Mouse (Mus musculus) heart, embryonic 11.5 days (tissue): ENCODE data around the gene Pigyl. TPM values are rescaled to one million over a fixed set of nuclear protein-coding genes. Genes with fewer than 3 reads are reported as not detected.

Experiments used
- ATAC-seq: fragments of 200-750 bp; cut with Nextera tagmentation; replicated peaks from 2 replicates; pipeline ENCODE4 v1.8.0; 2017; ENCODE audit warnings: moderate library complexity; ENCODE audit not compliant: insufficient number of reproducible peaks, low FRiP score, low TSS enrichment
- H3K27ac ChIP-seq: fragments of 300-500 bp; sonication (generic); 2 replicates; pipeline ENCODE4 v1.5.1; 2014; ENCODE audit warnings: mild to moderate bottlenecking, low read depth, low read length
- H3K27me3 ChIP-seq: fragments of 300-500 bp; sonication (generic); 2 replicates; pipeline ENCODE4 v1.6.1; 2014; ENCODE audit warnings: mild to moderate bottlenecking, low read length, mixed read lengths; ENCODE audit not compliant: control insufficient read depth, insufficient read depth
- H3K36me3 ChIP-seq: fragments of 300-500 bp; sonication (generic); 2 replicates; pipeline ENCODE4 v1.6.1; 2014; ENCODE audit warnings: mild to moderate bottlenecking, low read length, moderate library complexity, mixed read lengths; ENCODE audit not compliant: control insufficient read depth, insufficient read depth
- H3K4me1 ChIP-seq: fragments of 300-500 bp; sonication (generic); 2 replicates; pipeline ENCODE4 v1.6.1; 2014; ENCODE audit warnings: low read length; ENCODE audit not compliant: control insufficient read depth, insufficient read depth
- H3K4me2 ChIP-seq: fragments of 300-500 bp; sonication (generic); 2 replicates; pipeline ENCODE4 v1.6.1; 2014; ENCODE audit warnings: mild to moderate bottlenecking, moderate library complexity
- H3K4me3 ChIP-seq: fragments of 300-500 bp; sonication (generic); 2 replicates; pipeline ENCODE4 v1.5.1; 2014; ENCODE audit warnings: low read depth, low read length
- H3K9ac ChIP-seq: fragments of 300-500 bp; sonication (generic); 2 replicates; pipeline ENCODE4 v1.6.1; 2014; ENCODE audit warnings: mild to moderate bottlenecking, low read depth, low read length, moderate library complexity
- H3K9me3 ChIP-seq: fragments of 300-500 bp; sonication (generic); replicated peaks from 2 replicates; pipeline ENCODE4 v1.6.1; 2016; ENCODE audit warnings: low read length; ENCODE audit not compliant: control insufficient read depth
- WGBS: fragments of 180-500 bp; shearing (Covaris S2); extraction: QIAGEN DNeasy Blood & Tissue Kit; methylation state at CpG from one replicate; pipeline ENCODE4 v1.1.7; 2014; ENCODE audit not compliant: insufficient replicate concordance; 5-methylcytosine and 5-hydroxymethylcytosine counted together
- polyA plus RNA-seq: library from polyadenylated mRNA; unstranded; fragments of >200 nt; fragmentation: Nextera tagmentation; extraction: Ambion mirVana; gene quantifications from 2 replicates; pipeline ENCODE4 v1.2.1, GENCODE M21; 2014

Gene Pigyl
- 47.0 and 47.8 TPM in 2 replicates for polyA plus RNA-seq

GRCm38 (mm10) chr9:22156497-22157245 is at the start of gene Pigyl:
Gene Pigyl, plus strand, starts transcription at chr9:22156846.
- peak; percentile 97 for ATAC-seq
- peak within 1 kb of the TSS; percentile 79 for H3K4me3 ChIP-seq
- no peaks in the 10 kb centered on the region for H3K9me3 ChIP-seq
- peaks cover 8% of the 10 kb centered on the region; the same call in 1 of the 2 replicates for H3K4me1 ChIP-seq
- WGBS = under 1% methylated on average over 63 of the region's 65 CpGs
- H3K27me3 ChIP-seq = peaks cover 9% of the 10 kb centered on the region; the same call in 1 of the 2 replicates
- peak within 1 kb of the TSS; percentile 87 for H3K4me2 ChIP-seq
- H3K9ac ChIP-seq = peak within 1 kb of the TSS; percentile 88
- H3K36me3 ChIP-seq = no peaks in the 10 kb centered on the region
- H3K27ac ChIP-seq = peak within 1 kb of the TSS; percentile 81; the same call in 1 of the 2 replicates

DNA sequence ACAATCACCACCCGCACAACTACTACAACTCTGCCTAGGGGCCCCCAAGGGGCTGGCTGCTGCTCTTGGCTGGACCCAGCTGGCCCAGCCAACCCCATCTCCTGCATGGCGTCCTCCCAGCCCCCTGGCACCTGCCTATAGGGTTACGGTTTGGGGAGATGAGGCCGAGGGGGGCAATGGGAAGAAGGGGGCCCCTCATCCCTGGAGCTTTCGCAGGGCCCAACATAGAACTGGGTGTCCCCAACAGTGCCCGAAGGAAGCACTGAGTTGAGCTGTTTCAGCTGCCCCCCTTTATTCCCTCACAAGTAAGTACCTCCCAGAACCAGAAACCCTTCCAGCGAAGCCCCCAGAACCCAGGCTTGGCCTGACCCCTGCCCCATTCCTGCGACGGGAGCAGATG is 48.5 kb upstream of the Pigyl start:
- ATAC-seq = no peak
- WGBS = 85% methylated on average over 9 of the region's 9 CpGs
- H3K36me3 ChIP-seq = peaks cover 28% of the 10 kb centered on the region

DNA sequence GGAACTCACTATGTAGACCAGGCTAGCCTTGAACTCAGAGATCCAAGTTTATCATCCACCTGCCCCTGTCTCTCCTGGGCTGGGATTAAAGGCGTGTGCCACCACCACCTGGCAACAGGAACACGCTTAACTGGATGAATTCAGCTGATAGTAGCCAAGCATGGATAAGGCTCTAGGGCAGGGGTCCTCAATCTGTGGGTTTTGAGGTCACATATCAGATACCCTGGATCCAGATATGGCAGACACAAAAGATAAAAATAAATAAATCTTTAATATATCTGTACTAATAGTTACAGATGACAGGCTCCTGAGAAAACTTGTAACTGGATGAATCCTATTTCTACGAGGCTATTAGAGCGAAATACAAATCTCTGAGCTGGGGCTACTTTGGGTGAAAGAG is 41.0 kb upstream of the Pigyl start:
- Histone ChIP-seq H3K4me1 (peaks cover 10% of the 10 kb centered on the region), H3K36me3 (peaks cover 14% of the 10 kb centered on the region), H3K4me3 (peak overlapping the region; percentile 90; the same call in 1 of the 2 replicates), H3K9me3 (no peaks in the 10 kb centered on the region), H3K27me3 (no peaks in the 10 kb centered on the region), H3K4me2 (peak overlapping the region; percentile 91), H3K27ac (no peak overlapping the region), H3K9ac (no peak overlapping the region; the same call in 1 of the 2 replicates)
- ATAC-seq = no peak
- WGBS = 88% methylated on average over 4 of the region's 4 CpGs

More for the DNA sequence above, 48.5 kb upstream of the Pigyl start:
- H3K27me3 ChIP-seq = no peaks in the 10 kb centered on the region
- H3K27ac ChIP-seq = no peak overlapping the region
- no peak overlapping the region for H3K9ac ChIP-seq
- no peak overlapping the region for H3K4me3 ChIP-seq
- no peak overlapping the region for H3K4me2 ChIP-seq
- H3K9me3 ChIP-seq = no peaks in the 10 kb centered on the region
- H3K4me1 ChIP-seq = no peaks in the 10 kb centered on the region

GRCm38 (mm10) chr9:22116086-22116485 is 40.6 kb upstream of the Pigyl start:
- WGBS = 32% methylated on average over 15 of the region's 15 CpGs
- Histone ChIP-seq H3K4me2 (peak overlapping the region; percentile 91), H3K27ac (no peak overlapping the region), H3K4me1 (peaks cover 10% of the 10 kb centered on the region), H3K36me3 (peaks cover 14% of the 10 kb centered on the region), H3K27me3 (no peaks in the 10 kb centered on the region), H3K9me3 (no peaks in the 10 kb centered on the region), H3K4me3 (peak overlapping the region; percentile 90), H3K9ac (peak overlapping the region; percentile 89)
- no peak for ATAC-seq

DNA sequence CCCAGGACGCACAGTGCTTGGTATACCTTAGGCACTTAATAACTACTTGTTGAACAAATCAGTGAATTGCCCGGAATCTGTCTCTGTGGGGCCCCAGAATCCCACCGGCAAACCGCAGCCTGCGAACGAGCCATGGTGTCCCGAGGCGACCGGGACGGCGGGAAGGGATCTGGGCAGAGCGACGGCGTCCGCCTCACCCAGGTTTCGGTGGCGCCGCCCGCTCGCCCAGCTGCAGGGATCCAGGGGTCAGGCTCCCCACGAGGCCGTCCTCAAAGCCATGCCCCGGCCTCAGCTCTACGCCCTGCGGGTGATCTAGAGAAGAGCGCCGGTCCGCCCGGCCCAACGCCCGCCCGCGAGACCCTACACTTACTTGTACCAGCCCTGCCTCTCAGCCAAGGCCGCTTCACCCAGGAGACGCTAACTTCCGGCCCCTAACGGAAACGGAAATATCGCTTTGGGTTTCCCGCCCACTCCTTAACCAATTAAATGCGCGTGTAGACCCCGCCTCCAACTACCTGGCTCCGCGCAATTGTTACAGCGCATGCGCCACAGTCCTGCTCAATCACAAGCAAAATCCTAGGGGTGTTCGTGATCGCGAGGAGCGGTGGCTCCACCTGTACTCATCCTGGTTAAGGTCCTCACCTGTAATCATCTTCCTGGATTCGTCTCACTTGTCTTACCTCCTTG is 39.8 kb upstream of the Pigyl start, which contains the start of gene Elof1:
Gene Elof1, minus strand, starts transcription at position 433 of the 687 bp plus-strand sequence.
- H3K27me3 ChIP-seq = no peaks in the 10 kb centered on the region
- WGBS = under 1% methylated on average over 52 of the region's 52 CpGs
- peak within 1 kb of the TSS; percentile 90 for H3K4me3 ChIP-seq
- H3K9me3 ChIP-seq = no peaks in the 10 kb centered on the region
- peaks cover 10% of the 10 kb centered on the region for H3K4me1 ChIP-seq
- peak within 1 kb of the TSS; percentile 64 for H3K27ac ChIP-seq
- H3K9ac ChIP-seq = peak within 1 kb of the TSS; percentile 89
- H3K36me3 ChIP-seq = peaks cover 14% of the 10 kb centered on the region
- H3K4me2 ChIP-seq = peak within 1 kb of the TSS; percentile 91
- peak; percentile 86 for ATAC-seq

- Histone ChIP-seq H3K9me3 (no peaks in the 10 kb centered on the region), H3K4me3 (peak overlapping the region; percentile 90; the same call in 1 of the 2 replicates), H3K27ac (no peak overlapping the region), H3K36me3 (peaks cover 7% of the 10 kb centered on the region; the same call in 1 of the 2 replicates), H3K4me2 (peak overlapping the region; percentile 91), H3K4me1 (peaks cover 10% of the 10 kb centered on the region), H3K27me3 (no peaks in the 10 kb centered on the region), H3K9ac (peak overlapping the region; percentile 89)
- 37% methylated on average over 10 of the region's 10 CpGs for WGBS
- ATAC-seq = no peak
Measured at GRCm38 (mm10) chr9:22117754-22118456, 38.7 kb upstream of the Pigyl start.

GRCm38 (mm10) chr9:22119543-22119942 is 37.1 kb upstream of the Pigyl start:
- 88% methylated on average over 4 of the region's 4 CpGs for WGBS
- no peaks in the 10 kb centered on the region for H3K9me3 ChIP-seq
- no peaks in the 10 kb centered on the region for H3K27me3 ChIP-seq
- no peak overlapping the region for H3K27ac ChIP-seq
- H3K4me3 ChIP-seq = no peak overlapping the region
- no peak overlapping the region for H3K9ac ChIP-seq
- no peak overlapping the region for H3K4me2 ChIP-seq
- H3K36me3 ChIP-seq = no peaks in the 10 kb centered on the region
- H3K4me1 ChIP-seq = peaks cover 10% of the 10 kb centered on the region
- no peak for ATAC-seq

- H3K9me3 ChIP-seq = no peaks in the 10 kb centered on the region
- no peak for ATAC-seq
- H3K4me1 ChIP-seq = 0 out of 2 replicates have a peak, but pooled peaks cover 4% of the 10 kb centered on the region
- H3K36me3 ChIP-seq = no peaks in the 10 kb centered on the region
- H3K27me3 ChIP-seq = no peaks in the 10 kb centered on the region
- no peak overlapping the region for H3K4me2 ChIP-seq
- no peak overlapping the region for H3K9ac ChIP-seq
- no peak overlapping the region for H3K4me3 ChIP-seq
- H3K27ac ChIP-seq = no peak overlapping the region
Measured at GRCm38 (mm10) chr9:22121545-22121944, 35.1 kb upstream of the Pigyl start.
